Mouse (Mus musculus): Measurements from ENCODE around the gene Chrna3. TPM values are rescaled to one million over a fixed set of nuclear protein-coding genes. Genes with fewer than 3 reads are reported as not detected.

Chrna3 gene
- 3.4 and 4.3 TPM in 2 replicates for polyA plus RNA-seq (2012; rRNA removed)

DNA sequence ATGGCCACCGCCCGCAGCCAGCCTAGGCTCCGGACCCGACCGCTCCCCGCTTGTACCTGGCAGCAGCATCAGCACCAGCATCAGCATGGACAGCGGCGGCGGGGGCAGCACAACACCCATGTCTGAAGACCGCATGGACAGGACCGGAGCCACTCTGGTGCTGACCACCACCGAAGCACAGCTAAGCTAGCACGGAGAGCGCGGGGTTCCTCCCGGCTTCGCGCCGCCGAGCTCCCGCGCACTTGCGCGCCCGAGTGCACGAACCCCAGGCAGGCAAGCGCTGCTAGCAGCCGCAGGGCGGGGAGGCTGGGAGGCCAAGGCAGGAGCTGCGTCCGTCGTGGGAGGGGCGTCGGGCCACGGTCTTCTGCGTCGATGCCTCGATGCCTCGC, at the start of gene Chrna3:
Chrna3 (minus strand) TSS at position 288 of the 389 bp plus-strand sequence.

DNA sequence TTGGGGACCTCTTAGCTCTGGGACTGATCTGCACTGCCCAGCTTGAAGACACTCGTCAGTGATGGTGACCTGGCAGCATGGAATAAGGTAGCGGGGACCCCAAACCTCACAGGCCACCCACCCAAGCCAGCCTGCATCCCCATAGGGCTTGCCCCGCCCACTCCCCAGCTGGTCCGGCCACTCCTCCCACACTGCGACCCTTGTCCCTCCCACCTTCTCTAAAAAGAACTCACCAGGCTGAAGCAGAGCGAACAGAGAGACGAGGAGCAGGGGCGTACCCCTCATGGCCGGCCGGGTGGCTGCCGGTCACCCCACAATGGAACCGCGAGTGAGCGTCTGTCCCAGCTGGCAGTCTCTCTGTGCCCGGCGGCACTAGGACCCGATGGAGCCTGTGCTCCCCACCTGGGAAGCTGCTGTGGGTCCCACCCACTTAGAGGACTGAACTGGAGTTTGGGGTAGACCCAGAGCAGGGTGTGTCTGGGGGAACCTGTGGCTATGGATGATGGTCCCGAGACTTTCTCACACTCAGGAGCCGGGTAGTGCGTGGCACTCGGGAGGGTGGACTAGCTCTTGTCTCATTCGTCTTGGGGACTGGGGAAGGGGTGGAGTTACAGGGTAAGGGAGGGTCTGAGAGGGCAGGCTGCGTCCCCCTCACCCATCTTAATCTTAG, 22.0 kb upstream of the Chrna3 start, which contains the start of gene Chrnb4:
Chrnb4 (minus strand) TSS at position 569 of the 670 bp plus-strand sequence.

GRCm38 (mm10) chr9:54980674-54981073, 45.7 kb downstream of the Chrna3 start, which contains the start of gene Chrna5:
Gene Chrna5, plus strand, starts transcription at chr9:54980880.

Other genes with a start within 250 kb of the Chrna3 start
- 2.8 and 3.4 TPM in 2 replicates for gene Ireb2, start 162.8 kb downstream of the Chrna3 start, polyA plus RNA-seq (2012; rRNA removed)
- gene Hykk, start 109.3 kb downstream of the Chrna3 start, polyA plus RNA-seq (2012; rRNA removed) = 0.86 and 1.4 TPM in 2 replicates
- gene Psma4, start 75.8 kb downstream of the Chrna3 start, polyA plus RNA-seq (2012; rRNA removed) = 22.8 and 25.9 TPM in 2 replicates
- gene AY074887, start 75.6 kb downstream of the Chrna3 start, polyA plus RNA-seq (2012; rRNA removed) = not detected in 2 replicates
- gene Chrna5, start 45.7 kb downstream of the Chrna3 start, polyA plus RNA-seq (2012; rRNA removed) = 0.19 TPM in 1 of 2 replicates, not detected in the other
- 5.7 and 9.4 TPM in 2 replicates for gene Chrnb4, start 22.2 kb upstream of the Chrna3 start, polyA plus RNA-seq (2012; rRNA removed)
- gene Ube2q2, start 122.3 kb upstream of the Chrna3 start, polyA plus RNA-seq (2012; rRNA removed) = 15.8 and 17.3 TPM in 2 replicates
- gene Fbxo22, start 182.4 kb upstream of the Chrna3 start, polyA plus RNA-seq (2012; rRNA removed) = 9.7 and 10.2 TPM in 2 replicates

All from colon, adult 2 months (tissue).